Mouse (Mus musculus): ENCODE measurements around the gene C130050O18Rik.

DNA sequence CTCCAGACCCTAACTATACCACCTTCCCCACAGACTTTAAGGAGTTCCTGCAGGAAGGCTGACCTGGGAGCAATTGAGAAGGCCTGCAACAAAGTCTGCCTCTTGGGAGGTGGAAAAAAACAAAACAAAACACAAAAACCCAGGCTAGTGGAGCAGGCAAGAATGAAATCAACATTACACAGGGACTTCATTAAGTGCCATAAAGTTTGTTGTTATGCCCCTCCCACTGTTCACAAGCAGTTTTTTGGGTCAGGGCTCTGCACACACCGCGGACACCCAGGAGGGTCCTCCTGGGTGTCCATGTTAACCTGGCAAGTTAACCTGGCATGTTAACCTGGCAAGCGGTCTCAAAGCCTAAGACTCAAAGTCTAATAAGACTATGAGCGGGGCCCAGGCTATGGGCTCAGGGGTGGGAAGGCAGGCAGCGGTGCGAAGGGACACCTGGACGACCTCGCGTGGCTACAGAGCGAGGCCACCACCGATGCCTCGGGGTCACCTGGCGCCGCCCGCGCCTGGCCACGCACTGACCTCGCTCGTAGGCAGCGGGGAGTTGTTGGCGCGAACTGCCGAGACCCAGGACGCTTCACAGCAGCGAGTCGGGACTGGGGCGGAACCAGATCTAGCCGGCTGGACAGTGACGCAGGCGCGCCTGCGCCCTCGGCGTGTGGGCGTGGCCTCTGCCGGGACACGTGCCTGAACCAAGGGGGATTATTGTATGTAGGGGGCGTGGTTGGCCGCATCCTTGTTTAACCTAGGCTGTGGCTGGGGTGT lies 33.3 kb upstream of the C130050O18Rik start:
- TF ChIP-seq CTCF (IDR thresholded peaks at IDR 0.05; ENCODE audit: control insufficient read depth, insufficient read depth, insufficient replicate concordance, low read depth, low read length) (no peak), POLR2A (IDR thresholded peaks at IDR 0.05; ENCODE audit: control insufficient read depth, low read depth, low read length) (peak; percentile 98)

Measured in testis, adult 2 months (tissue).